Mouse (Mus musculus) hindbrain, postnatal 0 days (tissue): ENCODE data around the gene Nap1l4. TPM values are rescaled to one million over a fixed set of nuclear protein-coding genes. Genes with fewer than 3 reads are reported as not detected.
A peak's percentile ranks its signal among the peaks of the same experiment; 100 is the strongest.

Source experiments
- ATAC-seq: fragments of 200-750 bp; cut with Nextera tagmentation; 2 replicates; pipeline ENCODE4 v1.8.0; 2017; ENCODE audit warnings: mild to moderate bottlenecking, moderate TSS enrichment, moderate library complexity
- DNase-seq: peaks from one replicate; pipeline ENCODE4 v3.0.0-alpha.2; 2015; ENCODE audit warnings: low spot score
- H3K27ac ChIP-seq: fragments of 300-500 bp; sonication (generic); 2 replicates; pipeline ENCODE4 v1.5.1; 2014; ENCODE audit warnings: mild to moderate bottlenecking
- H3K27me3 ChIP-seq: fragments of 300-500 bp; sonication (generic); 2 replicates; pipeline ENCODE4 v1.6.1; 2014; ENCODE audit warnings: low read length, mixed read lengths; ENCODE audit not compliant: insufficient read depth
- H3K36me3 ChIP-seq: fragments of 300-500 bp; sonication (generic); 2 replicates; pipeline ENCODE4 v1.6.1; 2014; ENCODE audit warnings: low read length, mixed read lengths; ENCODE audit not compliant: insufficient read depth
- H3K4me1 ChIP-seq: fragments of 300-500 bp; sonication (generic); 2 replicates; pipeline ENCODE4 v1.6.1; 2014; ENCODE audit warnings: antibody characterized with exemption, low read length, mixed read lengths; ENCODE audit not compliant: insufficient read depth
- H3K4me2 ChIP-seq: fragments of 300-500 bp; sonication (generic); 2 replicates; pipeline ENCODE4 v1.6.1; 2014; ENCODE audit warnings: low read depth, mild to moderate bottlenecking, low read length, moderate library complexity, mixed read lengths
- H3K4me3 ChIP-seq: fragments of 300-500 bp; sonication (generic); 2 replicates; pipeline ENCODE4 v1.5.1; 2014; ENCODE audit warnings: low read length
- H3K9ac ChIP-seq: fragments of 300-500 bp; sonication (generic); replicated peaks from 2 replicates; pipeline ENCODE4 v1.6.1; 2014; ENCODE audit warnings: mild to moderate bottlenecking, low read length, moderate library complexity, mixed read lengths
- H3K9me3 ChIP-seq: fragments of 300-500 bp; sonication (generic); 2 replicates; pipeline ENCODE4 v1.6.1; 2016; ENCODE audit warnings: low read length, mixed read lengths
- CTCF ChIP-seq: IDR thresholded peaks from 2 replicates; pipeline ENCODE4 v1.5.1; 2016; ENCODE audit warnings: antibody characterized with exemption, control low read depth, low read depth
- WGBS: fragments of 180-500 bp; shearing (Covaris S2); extraction: QIAGEN DNeasy Blood & Tissue Kit; methylation state at CpG from one replicate; pipeline ENCODE4 v1.1.7; 2014; 5-methylcytosine and 5-hydroxymethylcytosine counted together
- polyA plus RNA-seq: library from polyadenylated mRNA; unstranded; fragments of >200 nt; fragmentation: Nextera tagmentation; extraction: Ambion mirVana; gene quantifications from 2 replicates; pipeline ENCODE4 v1.2.1, GENCODE M21; 2015
- total RNA-seq: library from RNA; depleted of rRNA; stranded (reverse); fragments of >200 nt; gene quantifications from 2 replicates; pipeline ENCODE4 v1.2.3, GENCODE M21; 2014

Gene Nap1l4
- total and polyA plus RNA-seq, 2 experiments from 2014 or later: 140 to 253 TPM

DNA sequence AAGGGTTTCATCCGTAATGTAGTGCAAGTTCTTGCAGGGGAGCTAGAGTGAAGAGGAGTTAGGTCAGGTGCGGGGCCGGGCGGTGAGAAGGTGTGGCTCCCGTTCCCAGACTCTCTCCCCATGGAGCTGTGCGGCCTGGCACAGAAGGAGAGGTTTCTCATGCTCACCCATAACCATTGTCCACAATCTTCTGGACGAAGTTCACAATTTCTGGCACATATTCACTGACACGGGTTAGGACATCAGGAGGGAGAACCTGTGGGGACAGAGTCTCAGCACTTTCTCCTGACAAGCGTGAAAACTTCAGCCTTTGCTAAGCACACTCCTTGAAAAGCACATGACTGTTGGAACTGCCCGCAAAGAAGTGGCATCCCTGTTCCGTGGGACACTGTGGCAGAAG, 26.8 kb upstream of the Nap1l4 start:
- H3K4me3 ChIP-seq: no peak overlapping the region
- H3K36me3 ChIP-seq: peaks cover 87% of the 10 kb centered on the region
- ATAC-seq (no peak), DNase-seq (no peak)
- no peak overlapping the region for H3K9ac ChIP-seq
- H3K27ac ChIP-seq: no peak overlapping the region
- H3K4me2 ChIP-seq: no peak overlapping the region
- WGBS: 95% methylated on average over 11 of the region's 11 CpGs
- no peaks in the 10 kb centered on the region for H3K9me3 ChIP-seq
- TF ChIP-seq CTCF: no peak
- no peaks in the 10 kb centered on the region for H3K4me1 ChIP-seq
- no peaks in the 10 kb centered on the region for H3K27me3 ChIP-seq

DNA sequence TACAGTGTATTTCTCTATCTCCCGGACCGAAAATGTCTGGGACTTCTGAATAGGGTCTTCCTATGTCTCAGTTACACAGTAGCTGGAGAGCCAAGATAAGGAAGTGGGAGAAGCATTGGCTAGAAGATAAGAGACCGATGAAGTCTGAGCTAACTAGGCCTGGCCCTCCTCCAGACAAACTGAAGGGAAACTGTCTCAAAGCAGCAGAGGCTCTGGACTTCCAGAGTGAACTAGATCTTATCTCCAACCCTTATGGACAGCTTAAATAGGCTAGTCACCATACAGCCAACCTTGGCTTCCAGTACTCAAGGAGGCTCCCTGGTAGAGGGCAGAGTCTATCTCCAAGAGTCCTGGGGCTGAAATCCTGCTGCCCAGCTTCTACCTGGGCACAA, 16.7 kb upstream of the Nap1l4 start:
- H3K36me3 ChIP-seq: peaks cover 92% of the 10 kb centered on the region
- WGBS: 95% methylated on average over 3 of the region's 3 CpGs
- H3K9me3 ChIP-seq: no peaks in the 10 kb centered on the region
- ATAC-seq: no peak
- no peaks in the 10 kb centered on the region for H3K27me3 ChIP-seq
- H3K4me1 ChIP-seq: no peaks in the 10 kb centered on the region
- H3K4me3 ChIP-seq: no peak overlapping the region
- H3K4me2 ChIP-seq: no peak overlapping the region
- no peak overlapping the region for H3K27ac ChIP-seq
- no peak for DNase-seq
- H3K9ac ChIP-seq: no peak overlapping the region
- TF ChIP-seq CTCF: no peak

DNA sequence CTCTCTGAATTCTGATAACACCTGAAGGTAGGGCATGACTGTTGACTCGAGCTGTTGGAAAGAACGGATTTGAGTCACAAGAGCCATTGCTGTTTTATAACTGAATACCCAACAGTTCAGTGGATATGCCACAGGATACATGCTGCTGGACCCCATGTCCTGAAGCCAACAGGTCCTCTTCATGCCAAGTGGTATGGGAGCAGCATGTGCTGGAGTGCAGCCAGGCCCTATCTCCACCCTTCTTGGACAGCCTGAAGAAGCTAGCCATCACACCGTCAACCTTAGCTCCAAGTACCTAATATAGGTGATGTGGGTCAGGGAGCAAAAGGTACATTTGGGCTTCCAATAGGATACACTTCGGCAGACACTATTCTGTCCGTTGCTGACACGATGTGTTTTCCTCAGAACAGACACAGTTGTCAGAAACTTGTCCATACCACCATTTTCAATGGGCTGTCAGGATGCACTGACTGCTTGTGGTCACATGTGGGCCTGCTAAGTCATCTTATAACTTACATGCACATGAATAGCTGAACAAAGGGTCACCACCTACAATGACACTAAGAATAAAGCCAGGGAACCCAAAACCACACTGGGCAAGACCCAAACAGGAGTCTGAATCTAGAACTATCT, 16.2 kb upstream of the Nap1l4 start:
- Histone ChIP-seq H3K9me3 (no peaks in the 10 kb centered on the region), H3K27ac (no peak overlapping the region), H3K4me3 (no peak overlapping the region), H3K4me1 (no peaks in the 10 kb centered on the region), H3K36me3 (peaks cover 92% of the 10 kb centered on the region), H3K4me2 (no peak overlapping the region), H3K9ac (no peak overlapping the region), H3K27me3 (no peaks in the 10 kb centered on the region)
- ATAC-seq: no peak
- WGBS: 96% methylated on average over 6 of the region's 6 CpGs
- TF ChIP-seq CTCF: no peak
- no peak for DNase-seq

DNA sequence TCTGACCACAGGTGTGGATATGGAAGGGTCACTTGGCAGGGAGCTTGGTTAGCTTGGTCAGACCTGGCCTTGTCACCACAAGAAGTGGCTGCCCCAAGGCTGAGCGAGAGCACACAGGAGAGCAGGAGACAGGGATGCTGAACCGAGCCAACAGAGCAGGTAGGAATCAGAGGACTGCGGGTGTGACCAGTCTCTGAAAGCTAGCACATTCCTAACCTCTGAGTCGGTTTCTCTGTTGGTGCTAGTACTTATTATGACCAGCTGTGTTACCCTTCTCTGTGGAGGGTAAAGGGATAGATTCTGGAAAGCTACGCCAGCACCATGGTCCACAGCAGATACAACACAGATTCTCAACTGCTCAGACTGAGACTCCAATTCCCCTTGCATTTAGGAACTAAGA, 14.9 kb upstream of the Nap1l4 start:
- Histone ChIP-seq H3K4me1 (no peaks in the 10 kb centered on the region), H3K27me3 (no peaks in the 10 kb centered on the region), H3K9me3 (no peaks in the 10 kb centered on the region), H3K4me3 (no peak overlapping the region), H3K27ac (no peak overlapping the region), H3K36me3 (peaks cover 91% of the 10 kb centered on the region), H3K9ac (no peak overlapping the region), H3K4me2 (no peak overlapping the region)
- TF ChIP-seq CTCF: no peak
- DNase-seq (no peak), ATAC-seq (no peak)
- WGBS: 93% methylated on average over 5 of the region's 5 CpGs

DNA sequence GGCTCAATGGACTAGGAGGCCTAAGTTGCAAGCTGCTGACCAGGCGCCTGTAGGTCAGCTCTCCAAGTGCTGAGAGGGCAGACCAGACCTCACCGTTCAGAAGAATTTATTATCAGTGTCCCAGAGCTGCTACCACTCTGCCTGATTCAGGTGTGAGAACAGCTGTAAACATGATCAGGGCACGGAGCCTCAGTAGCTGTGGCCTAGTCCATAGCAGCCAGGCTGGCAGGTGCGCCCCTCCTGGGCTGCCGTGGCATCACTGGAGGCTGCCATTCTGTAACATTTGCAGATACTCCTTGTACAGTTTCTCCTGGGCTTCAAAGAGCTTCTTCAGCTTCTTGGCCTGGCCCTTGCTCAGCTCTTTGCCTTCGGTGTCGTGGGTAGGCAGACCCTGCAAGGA, 8.7 kb upstream of the Nap1l4 start:
- whole genome bisulfite sequencing: 62% methylated on average over 7 of the region's 7 CpGs
- Histone ChIP-seq H3K9me3 (no peaks in the 10 kb centered on the region), H3K27me3 (no peaks in the 10 kb centered on the region), H3K4me2 (no peak overlapping the region), H3K27ac (peak overlapping the region; percentile 56), H3K4me1 (peaks cover 5% of the 10 kb centered on the region; the same call in 1 of the 2 replicates), H3K36me3 (peaks cover 69% of the 10 kb centered on the region), H3K9ac (no peak overlapping the region), H3K4me3 (no peak overlapping the region)
- no peak for DNase-seq
- ATAC-seq: no peak
- no peak; the same call in 1 of the 2 replicates for TF ChIP-seq CTCF

DNA sequence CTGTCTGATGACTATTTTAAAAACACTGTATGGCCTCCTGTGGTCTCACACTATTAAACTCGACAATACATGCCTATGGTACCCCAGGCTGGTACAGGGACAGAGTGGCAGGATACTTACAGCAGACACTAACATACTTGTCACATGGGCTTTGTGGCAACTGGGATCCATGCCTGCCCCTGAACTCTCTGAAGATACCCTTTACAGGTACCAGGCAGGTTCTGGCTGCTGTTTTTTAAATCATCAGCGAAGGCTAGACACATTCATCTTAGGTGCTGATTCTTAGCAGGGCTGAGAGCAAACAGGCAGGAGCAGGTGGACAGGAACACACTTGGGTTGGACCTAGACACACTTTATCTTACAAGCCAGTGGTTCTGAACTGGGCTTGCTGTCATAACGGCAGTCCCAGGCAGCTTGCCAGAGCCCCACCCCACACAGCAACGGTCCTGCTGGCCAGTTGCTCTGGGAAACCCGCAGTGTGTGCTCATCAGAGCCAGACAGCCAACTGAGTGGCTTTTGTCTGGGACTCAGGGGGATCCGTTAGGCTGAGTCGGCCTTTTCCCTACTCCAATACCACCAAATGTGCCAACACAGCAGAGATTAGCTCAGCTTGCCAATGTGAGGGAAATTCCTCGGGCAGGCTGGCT, 8.2 kb upstream of the Nap1l4 start:
- no peak for TF ChIP-seq CTCF

More for the DNA sequence above, 8.2 kb upstream of the Nap1l4 start:
- peaks cover 5% of the 10 kb centered on the region; the same call in 1 of the 2 replicates for H3K4me1 ChIP-seq
- no peak overlapping the region for H3K4me2 ChIP-seq
- H3K9ac ChIP-seq: no peak overlapping the region
- no peak overlapping the region for H3K4me3 ChIP-seq
- ATAC-seq (peak; percentile 89), DNase-seq (peak; percentile 80)
- WGBS: 39% methylated on average over 8 of the region's 8 CpGs
- H3K9me3 ChIP-seq: no peaks in the 10 kb centered on the region
- 0 out of 2 replicates have a peak overlapping the region, but pooled peaks have one; percentile 56 for H3K27ac ChIP-seq
- H3K36me3 ChIP-seq: peaks cover 66% of the 10 kb centered on the region
- H3K27me3 ChIP-seq: no peaks in the 10 kb centered on the region
